Mouse (Mus musculus) induced T-regulatory cell, adult 2 months (primary cell): ENCODE results near the gene Pygo2.
"Not testable (repeated sequence)": the region's sequence is repeated elsewhere in the genome, so short reads cannot be mapped to it uniquely, and the experiment has no call there.

Source experiments
- DNase-seq: peaks from one replicate; pipeline ENCODE4 v3.0.0-alpha.2; 2012; ENCODE audit warnings: low read depth

The Pygo2 gene

GRCm38 (mm10) chr3:89421002-89421774 is 8.8 kb upstream of the Pygo2 start:
- DNase-seq: no peak

- no peak for DNase-seq
Observed at GRCm38 (mm10) chr3:89421810-89422473, 8.1 kb upstream of the Pygo2 start.

GRCm38 (mm10) chr3:89422556-89423205 is 7.3 kb upstream of the Pygo2 start:
- no peak for DNase-seq

- no peak for DNase-seq
Observed at GRCm38 (mm10) chr3:89424416-89425140, 5.4 kb upstream of the Pygo2 start.

- no peak for DNase-seq
Observed at GRCm38 (mm10) chr3:89425141-89425525, 4.9 kb upstream of the Pygo2 start.

GRCm38 (mm10) chr3:89425876-89426275 is 4.1 kb upstream of the Pygo2 start:
- no peak for DNase-seq

- not testable (repeated sequence) for DNase-seq
Observed at GRCm38 (mm10) chr3:89429021-89429420, 993 bp upstream of the Pygo2 start.

GRCm38 (mm10) chr3:89432606-89433005 is 2.6 kb downstream of the Pygo2 start:
- DNase-seq: no peak

- no peak for DNase-seq
Observed at GRCm38 (mm10) chr3:89434532-89434931, 4.5 kb downstream of the Pygo2 start.

GRCm38 (mm10) chr3:89435041-89435440 is 5.0 kb downstream of the Pygo2 start:
- DNase-seq: no peak

- DNase-seq: peak; percentile 89
Observed at GRCm38 (mm10) chr3:89436176-89437113, 6.4 kb downstream of the Pygo2 start, which contains the start of gene Pbxip1. Gene Pbxip1, plus strand, starts transcription at chr3:89436706.

GRCm38 (mm10) chr3:89437269-89437668 is 7.3 kb downstream of the Pygo2 start:
- DNase-seq: peak; percentile 88

GRCm38 (mm10) chr3:89440691-89441090 is 10.7 kb downstream of the Pygo2 start:
- DNase-seq: no peak

- DNase-seq: peak; percentile 52
Observed at GRCm38 (mm10) chr3:89448720-89449537, 18.9 kb downstream of the Pygo2 start.

GRCm38 (mm10) chr3:89449541-89449940 is 19.5 kb downstream of the Pygo2 start:
- peak; percentile 86 for DNase-seq

GRCm38 (mm10) chr3:89451916-89452315 is 21.9 kb downstream of the Pygo2 start:
- DNase-seq: no peak

- DNase-seq: no peak
Observed at GRCm38 (mm10) chr3:89454401-89455177, 24.6 kb downstream of the Pygo2 start, which contains the start of gene Pmvk. Gene Pmvk, plus strand, starts transcription at chr3:89454541.

- DNase-seq: peak; percentile 34
Observed at GRCm38 (mm10) chr3:89455786-89456285, 25.8 kb downstream of the Pygo2 start.
